Mouse (Mus musculus): ENCODE results near the gene Nfe2l2.
"Not testable (repeated sequence)": the region's sequence is repeated elsewhere in the genome, so short reads cannot be mapped to it uniquely, and the experiment has no call there.

GRCm38 (mm10) chr2:75642312-75642711, 62.1 kb downstream of the Nfe2l2 start:
- TF ChIP-seq POLR2A (IDR thresholded peaks at IDR 0.05; ENCODE audit: borderline replicate concordance, extremely low read depth, low read depth, low read length); CTCF (IDR thresholded peaks at IDR 0.05; ENCODE audit: insufficient read depth, low read length): not testable (repeated sequence)

Measured in lung, adult 2 months (tissue).